Mouse (Mus musculus): ENCODE measurements around the gene Ndufa3. TPM values are rescaled to one million over a fixed set of nuclear protein-coding genes. Genes with fewer than 3 reads are reported as not detected.

Gene Ndufa3
- total and polyA plus RNA-seq, 3 experiments: 58.9 to 307 (median 261) TPM

- peaks cover 0 to 6% of the 10 kb centered on the region in 2 experiments; a peak in 1 of 4 replicates for H3K4me1 ChIP-seq (ENCODE audit: control insufficient read depth in 1 of 2, insufficient read depth in 2 of 2)
- no peak overlapping the region for H3K4me2 ChIP-seq (ENCODE audit: insufficient read depth, low read depth, poor library complexity, severe bottlenecking)
- in situ Hi-C loops (cut with MboI; ENCODE audit: low pct_ligation_motif_present, low pct_unique_long_range_greater_than_20kb, low sequenced_read_pairs): no loop called here
- TF ChIP-seq SMC3 (IDR thresholded peaks at IDR 0.05; ENCODE audit: low read depth, low read length) (no peak), MEF2A (IDR thresholded peaks at IDR 0.05; ENCODE audit: borderline replicate concordance, low read depth, low read length) (no peak), ZKSCAN1 (IDR thresholded peaks at IDR 0.05; ENCODE audit: borderline replicate concordance, low read depth, low read length) (no peak), POLR2AphosphoS2 (IDR thresholded peaks at IDR 0.05; ENCODE audit: low read depth, low read length) (no peak), RCOR1 (conservative IDR thresholded peaks at IDR 0.05; ENCODE audit: low read depth, low read length) (no peak), PAX5 (IDR thresholded peaks at IDR 0.05; ENCODE audit: low read length) (no peak), USF2 (conservative IDR thresholded peaks at IDR 0.05; ENCODE audit: low read depth, low read length) (no peak), NRF1 (IDR thresholded peaks at IDR 0.05; ENCODE audit: low read depth, low read length) (no peak), ELF1 (IDR thresholded peaks at IDR 0.05; ENCODE audit: low read depth, low read length) (no peak), ZC3H11A (IDR thresholded peaks at IDR 0.05; ENCODE audit: low read depth, low read length) (no peak), IRF4 (IDR thresholded peaks at IDR 0.05; ENCODE audit: low read depth, low read length) (no peak)
- no peaks in the 10 kb centered on the region for H3K79me2 ChIP-seq (replicated peaks; ENCODE audit: control insufficient read depth, extremely low read depth, insufficient read depth, poor library complexity, severe bottlenecking)
- DNase-seq (ENCODE audit: extremely low read depth): no peak
- H3K4me3 ChIP-seq (replicated peaks in 1 of 3; ENCODE audit: low read depth in 2 of 3, low read length in 2 of 3, poor library complexity in 1 of 3): no peak overlapping the region
- H3K27me3 ChIP-seq (replicated peaks): no peaks in the 10 kb centered on the region
- H3K36me3 ChIP-seq (replicated peaks in 1 of 2; ENCODE audit: control insufficient read depth in 1 of 2, insufficient read depth in 1 of 2, low read length in 1 of 2): no peaks in the 10 kb centered on the region
- no peaks in the 10 kb centered on the region for H3K9me3 ChIP-seq (replicated peaks; ENCODE audit: low read length)
- H3K27ac ChIP-seq (ENCODE audit: insufficient read depth, low read depth): no peak overlapping the region
- dilution Hi-C loops (cut with MboI; ENCODE audit: extremely low pct_ligation_motif_present, extremely low pct_unique_long_range_greater_than_20kb, low sequenced_read_pairs): no loop called here
- H3K9ac ChIP-seq (ENCODE audit: insufficient read depth, low read depth): no peak overlapping the region
Observed at GRCm38 (mm10) chr7:3593855-3594254, 23.3 kb upstream of the Ndufa3 start.

- Histone ChIP-seq H3K27ac (ENCODE audit: insufficient read depth, low read depth) (peak overlapping the region; percentile 60), H3K9me3 (replicated peaks; ENCODE audit: low read length) (no peaks in the 10 kb centered on the region)
- TF ChIP-seq POLR2AphosphoS2 (IDR thresholded peaks at IDR 0.05; ENCODE audit: low read depth, low read length): no peak
- TF ChIP-seq MAFK (IDR thresholded peaks at IDR 0.05; ENCODE audit: insufficient replicate concordance, low read length): no peak
- no peak for TF ChIP-seq USF2 (conservative IDR thresholded peaks at IDR 0.05; ENCODE audit: low read depth, low read length)
- TF ChIP-seq IRF4 (IDR thresholded peaks at IDR 0.05; ENCODE audit: low read depth, low read length): peak; percentile 29; the same call in 1 of the 2 replicates
- TF ChIP-seq MYC (IDR thresholded peaks at IDR 0.05; ENCODE audit: low read depth, low read length): peak; percentile 76; the same call in 1 of the 2 replicates
- TF ChIP-seq E2F4 (IDR thresholded peaks at IDR 0.05; ENCODE audit: insufficient replicate concordance, low read depth, low read length): no peak
- TF ChIP-seq RAD21 (IDR thresholded peaks at IDR 0.05; ENCODE audit: low read depth, low read length): peak; percentile 12
- no peak for TF ChIP-seq POLR2A (IDR thresholded peaks at IDR 0.05; ENCODE audit: low read depth, low read length)
- TF ChIP-seq TBP (conservative IDR thresholded peaks at IDR 0.05; ENCODE audit: low read depth, low read length): no peak
- TF ChIP-seq RCOR1 (conservative IDR thresholded peaks at IDR 0.05; ENCODE audit: low read depth, low read length): no peak
- TF ChIP-seq BHLHE40 (IDR thresholded peaks at IDR 0.05; ENCODE audit: low read depth, low read length): peak; percentile 28; the same call in 1 of the 2 replicates
- TF ChIP-seq MEF2A (IDR thresholded peaks at IDR 0.05; ENCODE audit: borderline replicate concordance, low read depth, low read length): peak; percentile 42; the same call in 1 of the 2 replicates
- TF ChIP-seq ZNF384 (IDR thresholded peaks at IDR 0.05; ENCODE audit: low read depth, low read length): peak; percentile 70
- 0 out of 2 replicates have a peak, but pooled peaks have one; percentile 20 for TF ChIP-seq JUN (IDR thresholded peaks at IDR 0.05; ENCODE audit: insufficient read depth, low read depth, low read length)
- peak; percentile 59; the same call in 1 of the 2 replicates for TF ChIP-seq JUND (conservative IDR thresholded peaks at IDR 0.05; ENCODE audit: low read depth, low read length)
- no peak for TF ChIP-seq GABPA (IDR thresholded peaks at IDR 0.05; ENCODE audit: insufficient replicate concordance, low read depth, low read length)
- TF ChIP-seq HCFC1 (IDR thresholded peaks at IDR 0.05; ENCODE audit: low read depth, low read length): no peak; the same call in 1 of the 2 replicates
- TF ChIP-seq ELF1 (IDR thresholded peaks at IDR 0.05; ENCODE audit: low read depth, low read length): no peak
- no peak; the same call in 1 of the 2 replicates for TF ChIP-seq MXI1 (IDR thresholded peaks at IDR 0.05; ENCODE audit: low read depth, low read length)
- TF ChIP-seq CHD2 (IDR thresholded peaks at IDR 0.05; ENCODE audit: low read length): no peak
- peak; percentile 5; the same call in 1 of the 2 replicates for TF ChIP-seq SMC3 (IDR thresholded peaks at IDR 0.05; ENCODE audit: low read depth, low read length)
- TF ChIP-seq CTCF (conservative IDR thresholded peaks at IDR 0.05 in 1 of 2, IDR thresholded peaks at IDR 0.05 in 1 of 2; ENCODE audit: low read depth in 2 of 2, low read length in 2 of 2): peak in 1 of 2 experiments; percentile 53; a peak in 2 of 4 replicates
- TF ChIP-seq MAZ (IDR thresholded peaks at IDR 0.05; ENCODE audit: low read depth, low read length): no peak
- no peak for TF ChIP-seq NELFE (IDR thresholded peaks at IDR 0.05; ENCODE audit: low read depth, low read length)
- no peak for TF ChIP-seq EP300 (IDR thresholded peaks at IDR 0.05; ENCODE audit: low read length)
- TF ChIP-seq CHD1 (IDR thresholded peaks at IDR 0.05; ENCODE audit: low read depth, low read length): no peak; the same call in 1 of the 2 replicates
- no peak for TF ChIP-seq USF1 (IDR thresholded peaks at IDR 0.05; ENCODE audit: low read depth, low read length)
Observed at GRCm38 (mm10) chr7:3594686-3595085, 22.5 kb upstream of the Ndufa3 start.

More at GRCm38 (mm10) chr7:3594686-3595085, 22.5 kb upstream of the Ndufa3 start:
- H3K79me2 ChIP-seq (replicated peaks; ENCODE audit: control insufficient read depth, extremely low read depth, insufficient read depth, poor library complexity, severe bottlenecking): no peaks in the 10 kb centered on the region
- H3K4me2 ChIP-seq (ENCODE audit: insufficient read depth, low read depth, poor library complexity, severe bottlenecking): peak overlapping the region; percentile 79; the same call in 1 of the 2 replicates
- peaks cover 0 to 6% of the 10 kb centered on the region in 2 experiments; a peak in 1 of 4 replicates for H3K4me1 ChIP-seq (ENCODE audit: control insufficient read depth in 1 of 2, insufficient read depth in 2 of 2)
- dilution Hi-C loops (cut with MboI; ENCODE audit: extremely low pct_ligation_motif_present, extremely low pct_unique_long_range_greater_than_20kb, low sequenced_read_pairs) (no loop called here), in situ Hi-C loops (cut with MboI; ENCODE audit: low pct_ligation_motif_present, low pct_unique_long_range_greater_than_20kb, low sequenced_read_pairs) (no loop called here)
- no peaks in the 10 kb centered on the region for H3K27me3 ChIP-seq (replicated peaks)
- peak overlapping the region; percentile 75 for H3K9ac ChIP-seq (ENCODE audit: insufficient read depth, low read depth)
- peak; percentile 67 for DNase-seq (ENCODE audit: extremely low read depth)
- no peaks in the 10 kb centered on the region for H3K36me3 ChIP-seq (replicated peaks in 1 of 2; ENCODE audit: control insufficient read depth in 1 of 2, insufficient read depth in 1 of 2, low read length in 1 of 2)
- peak overlapping the region; percentile 57 to 59 (median 57) for H3K4me3 ChIP-seq (replicated peaks in 1 of 3; ENCODE audit: low read depth in 2 of 3, low read length in 2 of 3, poor library complexity in 1 of 3)

Data from CH12.LX (cell line).